8 mouse cellular contexts compared by ENCODE assay signal in genomic region chr8:22376903-22377302, GRCm38 (mm10). TPM values are rescaled to one million over a fixed set of nuclear protein-coding genes. Genes with fewer than 3 reads are reported as not detected.
DNase-seq lines count a peak whose midpoint lies in the region; ATAC-seq lines count a peak whose summit lies in the region.

No protein-coding gene starts in this region.

- peak; percentile 42 for DNase-seq in CD4-positive, CD25-positive, alpha-beta regulatory T cell, adult 2 months (ENCODE audit: low read depth, low spot score)
- peak; percentile 46 to 77 for DNase-seq in adrenal gland, adult (ENCODE audit: inconsistent age in 2 of 2, low spot score in 1 of 2)
- DNase-seq in forebrain, embryonic 14.5 days (ENCODE audit: low spot score): peak; percentile 49
- peak; percentile 31 for DNase-seq in naive thymus-derived CD4-positive, alpha-beta T cell, adult 2 months (ENCODE audit: low read depth)
- DNase-seq in urinary bladder, postnatal 36 days (ENCODE audit: low spot score in 2 of 2): peak; percentile 3 to 37

- H3K4me1 ChIP-seq in forebrain, embryonic 14.5 days (ENCODE audit: control insufficient read depth, insufficient read depth, low read length): no peaks in the 10 kb centered on the region
- no peaks in the 10 kb centered on the region for H3K4me1 ChIP-seq in limb, embryonic 13.5 days

- H3K4me3 ChIP-seq in forebrain, embryonic 14.5 days (ENCODE audit: low read depth, low read length): no peak overlapping the region
- H3K4me3 ChIP-seq in limb, embryonic 13.5 days: no peak overlapping the region

- H3K27me3 ChIP-seq in forebrain, embryonic 14.5 days (replicated peaks; ENCODE audit: control insufficient read depth, insufficient read depth, low read length): no peaks in the 10 kb centered on the region
- H3K27me3 ChIP-seq in limb, embryonic 13.5 days: no peaks in the 10 kb centered on the region

- no peak overlapping the region for H3K4me2 ChIP-seq in forebrain, embryonic 14.5 days (ENCODE audit: low read length)
- H3K4me2 ChIP-seq in limb, embryonic 13.5 days (replicated peaks): no peak overlapping the region

- H3K27ac ChIP-seq in forebrain, embryonic 14.5 days (ENCODE audit: low read depth, low read length): no peak overlapping the region
- H3K27ac ChIP-seq in limb, embryonic 13.5 days: no peak overlapping the region

- H3K9ac ChIP-seq in forebrain, embryonic 14.5 days (ENCODE audit: low read length): no peak overlapping the region
- no peak overlapping the region for H3K9ac ChIP-seq in limb, embryonic 13.5 days

- H3K9me3 ChIP-seq in forebrain, embryonic 14.5 days (replicated peaks; ENCODE audit: control insufficient read depth, low read length): no peaks in the 10 kb centered on the region
- H3K9me3 ChIP-seq in limb, embryonic 13.5 days: no peaks in the 10 kb centered on the region

- 47% methylated on average over 5 of the region's 5 CpGs for WGBS in forebrain, embryonic 14.5 days
- 50% methylated on average over 5 of the region's 5 CpGs for WGBS in limb, embryonic 13.5 days

- peaks cover 6% of the 10 kb centered on the region; the same call in 1 of the 2 replicates for H3K36me3 ChIP-seq in forebrain, embryonic 14.5 days (ENCODE audit: control insufficient read depth, insufficient read depth, low read length)
- H3K36me3 ChIP-seq in limb, embryonic 13.5 days: peaks cover 28% of the 10 kb centered on the region

- no peak for ATAC-seq in CD4-positive, CD25-positive, alpha-beta regulatory T cell, adult 4 months
- ATAC-seq in forebrain, embryonic 14.5 days: peak; percentile 76
- ATAC-seq in hematopoietic stem cell, adult 5-6 weeks (replicated peaks in 1 of 2; ENCODE audit: insufficient read depth in 1 of 2, low FRiP score in 2 of 2, low TSS enrichment in 1 of 2, low read depth in 1 of 2, poor library complexity in 2 of 2, severe bottlenecking in 2 of 2): peak; percentile 94 to 98
- peak; percentile 72; the same call in 1 of the 2 replicates for ATAC-seq in limb, embryonic 13.5 days (ENCODE audit: low FRiP score, low read depth)

RNA-seq across cellular contexts. Expression of gene Slc25a15, which starts 21.5 kb away (rescaled TPM):
- 1 to 10 TPM; 2.0 to 2.3 TPM for polyA plus RNA-seq in CD4-positive, CD25-positive, alpha-beta regulatory T cell, adult 4 months (2017; shearing (Covaris generic))
- 8.3 and 8.4 TPM in 2 replicates for polyA plus RNA-seq in forebrain, embryonic 14.5 days (2014; fragmentation: Nextera tagmentation; extraction: Ambion mirVana)
- 14.4 and 15.3 TPM in 2 replicates for total RNA-seq in hematopoietic stem cell, adult 5-6 weeks (2017)
- 17.0 and 17.3 TPM in 2 replicates for polyA plus RNA-seq in limb, embryonic 13.5 days (2015; fragmentation: Nextera tagmentation; extraction: Ambion mirVana)

RNA-seq across cellular contexts. Expression of gene Mrps31, which starts 34.3 kb away (rescaled TPM):
- polyA plus RNA-seq in CD4-positive, CD25-positive, alpha-beta regulatory T cell, adult 4 months (2017; shearing (Covaris generic)): 10 to 100 TPM; 25.9 to 28.4 TPM
- 37.3 and 37.9 TPM in 2 replicates for polyA plus RNA-seq in forebrain, embryonic 14.5 days (2014; fragmentation: Nextera tagmentation; extraction: Ambion mirVana)
- total RNA-seq in hematopoietic stem cell, adult 5-6 weeks (2017): 23.8 and 31.4 TPM in 2 replicates
- 36.2 and 36.7 TPM in 2 replicates for polyA plus RNA-seq in limb, embryonic 13.5 days (2015; fragmentation: Nextera tagmentation; extraction: Ambion mirVana)
